Mouse (Mus musculus): ENCODE data around the gene Glrx2.

GRCm38 (mm10) chr1:143724456-143725064 is 8.4 kb downstream of the Glrx2 start:
- TF ChIP-seq CTCF (IDR thresholded peaks at IDR 0.05; ENCODE audit: low read depth) (no peak), EP300 (IDR thresholded peaks at IDR 0.05; ENCODE audit: low read depth) (peak; percentile 73)
